Comparison of ENCODE assay signal across 15 mouse cellular contexts in the genomic region with DNA sequence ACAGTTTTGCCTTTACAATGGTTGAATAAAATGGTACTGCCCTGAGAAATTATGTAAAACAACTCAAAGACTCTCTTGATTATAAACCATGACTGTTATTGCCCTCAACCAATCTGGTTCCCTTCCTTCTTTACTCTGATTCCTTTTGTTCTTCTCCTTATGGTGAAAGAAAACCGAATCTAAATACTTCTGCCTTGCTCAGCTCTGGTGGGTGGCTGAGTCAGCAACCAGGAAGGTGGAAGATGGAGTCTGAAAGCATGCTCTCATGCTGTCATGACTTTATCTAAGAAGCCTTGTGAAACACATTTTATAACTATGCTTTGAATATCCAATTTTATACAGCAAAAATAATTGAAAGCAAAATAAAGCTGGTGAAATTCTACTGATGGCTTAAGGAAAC.
DNase-seq lines count a peak whose midpoint lies in the region.
"Had no signal": no experiment of that assay in that cellular context is flagged by ENCODE, and none has a peak within 500 bp of the region (broad histone marks: within the 10 kb centered on the region; RNA-seq: fewer than 3 reads in every experiment).

No protein-coding gene starts in this region.

- DNase-seq in frontal cortex, adult 2 months (ENCODE audit: extremely low spot score in 1 of 2, low spot score in 1 of 2), result peak; percentile 2 to 36
- no peak for DNase-seq in frontal cortex, postnatal 14 days (ENCODE audit: low spot score in 2 of 2)
- peak; percentile 8 to 34 for DNase-seq in left cerebral cortex, adult 18-20 months (ENCODE audit: low spot score in 2 of 2)
- DNase-seq in left cerebral cortex, postnatal 4 days, result no peak
- DNase-seq in right cerebral cortex, adult 2 months (ENCODE audit: low spot score in 2 of 2), result peak; percentile 13 to 22
- no peak for DNase-seq in right cerebral cortex, postnatal 25 days
- DNase-seq in spleen, postnatal 36 days (ENCODE audit: low spot score in 2 of 2), result no peak
- DNase-seq: adrenal gland, postnatal 14 days; cerebellum, adult 18-20 months; cerebellum, adult 9-11 months; cerebellum, postnatal 36 days; gastrocnemius, postnatal 10 days; heart, adult 18-20 months; heart, postnatal 10 days; heart, postnatal 4 days had no signal

- intact Hi-C loops in left cerebral cortex, postnatal 4 days (cut with DNase I), result no loop called here

Comparison
In these comparisons a context has a peak if more than half of its experiments do, and no peak if none do; other contexts are left out.
1. DNase-seq: peak in frontal cortex, adult 2 months (2 of 2), left cerebral cortex, adult 18-20 months (2 of 2) and right cerebral cortex, adult 2 months (2 of 2); none in frontal cortex, postnatal 14 days (0 of 2), left cerebral cortex, postnatal 4 days (single experiment), right cerebral cortex, postnatal 25 days (single experiment) and spleen, postnatal 36 days (0 of 2).